Mouse (Mus musculus) MEL (cell line): ENCODE measurements around the gene Xrcc1.

Source experiments
- CTCF ChIP-seq, 3 experiments: IDR thresholded peaks in 2 of 3; conservative IDR thresholded peaks in 1 of 3; 2 replicates each; pipeline ENCODE4 v1.5.1; 2011 to 2012; ENCODE audit warnings: low read length in 3 of 3, low read depth in 2 of 3, mild to moderate bottlenecking in 2 of 3, improper control_type of control experiment in 1 of 3, inconsistent platforms in 1 of 3, mixed read lengths in 1 of 3, moderate library complexity in 1 of 3; ENCODE audit not compliant: control insufficient read depth in 1 of 3, insufficient read depth in 1 of 3, poor library complexity in 1 of 3, severe bottlenecking in 1 of 3
- MAX ChIP-seq: IDR thresholded peaks from 2 replicates; pipeline ENCODE4 v1.6.1; 2011; ENCODE audit warnings: low read length, improper control_type of control experiment
- POLR2A ChIP-seq, 2 experiments: IDR thresholded peaks; 2 replicates each; pipeline ENCODE4 v1.6.1; 2011 to 2012; ENCODE audit warnings: low read length in 2 of 2, mild to moderate bottlenecking in 2 of 2, control low read depth in 1 of 2, improper control_type of control experiment in 1 of 2, low read depth in 1 of 2, moderate library complexity in 1 of 2; ENCODE audit not compliant: control insufficient read depth in 1 of 2, insufficient read depth in 1 of 2, poor library complexity in 1 of 2
- ZMIZ1 ChIP-seq: IDR thresholded peaks from 2 replicates; pipeline ENCODE4 v1.6.1; 2012; ENCODE audit warnings: low read depth, mild to moderate bottlenecking, inconsistent platforms, low read length, improper control_type of control experiment, moderate library complexity

DNA sequence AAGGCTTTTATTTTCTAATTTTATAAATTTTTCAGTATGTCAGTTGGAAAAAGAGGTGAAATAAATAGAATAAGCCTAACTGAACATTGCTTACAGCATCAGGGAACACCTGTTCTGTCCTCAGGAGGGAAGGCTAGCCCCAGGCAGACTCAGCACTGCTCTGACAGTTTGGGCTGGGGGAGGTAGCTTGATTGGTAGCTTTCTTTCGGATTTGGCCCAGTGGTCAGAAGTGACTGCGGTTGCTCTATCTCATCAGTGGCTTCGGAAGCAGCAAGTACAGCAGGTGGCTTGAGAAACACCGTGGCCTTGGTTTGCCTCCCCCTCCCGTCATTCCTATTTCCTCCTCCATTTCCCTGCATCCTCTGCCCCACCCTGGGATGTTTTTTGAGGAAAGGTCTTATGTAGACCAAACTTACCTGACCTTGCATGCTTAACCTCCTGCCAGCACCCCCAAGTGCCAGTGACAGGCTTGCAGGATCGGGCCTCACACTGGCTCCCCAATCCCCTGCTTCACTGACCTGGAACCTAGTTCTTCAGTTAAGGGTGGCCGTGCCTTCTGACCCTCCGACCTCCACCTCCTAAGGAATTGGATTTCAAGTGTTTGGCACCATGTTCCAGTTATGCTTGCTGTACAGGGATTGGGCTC, 17.2 kb downstream of the Xrcc1 start:
- TF ChIP-seq CTCF (IDR thresholded peaks at IDR 0.05 in 2 of 3, conservative IDR thresholded peaks at IDR 0.05 in 1 of 3; ENCODE audit: control insufficient read depth in 1 of 3, insufficient read depth in 1 of 3, low read depth in 2 of 3, low read length in 3 of 3, poor library complexity in 1 of 3, severe bottlenecking in 1 of 3) (no peak), POLR2A (IDR thresholded peaks at IDR 0.05; ENCODE audit: control insufficient read depth in 1 of 2, insufficient read depth in 1 of 2, low read depth in 1 of 2, low read length in 2 of 2, poor library complexity in 1 of 2) (no peak), ZMIZ1 (no peak), MAX (no peak)
